Mouse (Mus musculus): ENCODE data around the gene Ankrd2.

Gene Ankrd2

DNA sequence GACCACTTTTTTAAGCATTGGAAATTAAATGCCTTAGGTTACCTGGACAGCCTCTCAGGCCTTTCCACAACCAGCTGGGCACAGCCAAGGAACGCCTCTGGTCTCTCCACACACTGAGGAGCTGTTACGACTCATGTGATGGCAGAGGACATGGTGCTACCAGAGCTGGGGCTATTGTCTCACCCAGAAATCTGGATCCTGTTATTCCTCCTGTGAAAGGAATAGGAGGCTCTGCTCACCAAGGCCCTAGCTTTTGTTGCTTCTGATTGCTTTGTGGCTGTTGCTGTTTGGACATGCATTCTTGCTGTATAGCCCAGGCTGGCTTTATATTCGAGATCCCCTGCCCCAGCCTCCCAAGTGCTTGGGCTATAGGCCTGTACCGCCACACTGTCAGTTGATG lies 19.5 kb upstream of the Ankrd2 start:
- DNase-seq, result no peak

DNA sequence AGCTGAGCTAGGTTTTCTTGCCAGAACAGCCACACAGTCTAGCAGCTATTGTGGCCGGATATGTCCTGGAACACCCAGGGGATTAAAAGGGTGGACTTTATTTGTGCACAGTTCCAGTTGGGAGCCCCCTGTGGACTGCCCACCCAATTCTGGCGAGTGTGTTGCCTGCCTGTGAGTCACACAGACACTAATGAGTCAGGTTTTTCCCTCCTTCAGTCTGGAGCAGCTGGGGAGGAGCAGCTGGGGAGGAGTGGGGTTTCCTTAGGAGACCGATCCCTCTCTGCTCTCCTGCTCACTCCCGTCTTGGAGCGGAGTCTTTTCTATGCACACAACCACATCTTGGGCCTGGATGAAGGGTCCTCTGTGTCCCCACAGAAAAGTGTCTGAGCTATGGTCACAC lies 19.0 kb upstream of the Ankrd2 start:
- no peak for DNase-seq

GRCm38 (mm10) chr19:42017399-42018247 lies 18.2 kb upstream of the Ankrd2 start:
- peak; percentile 41 for DNase-seq

- no peak for DNase-seq
These were observed 16.7 kb upstream of the Ankrd2 start for GRCm38 (mm10) chr19:42019011-42019522.

- no peak for DNase-seq
These were observed 13.9 kb upstream of the Ankrd2 start for GRCm38 (mm10) chr19:42021681-42022541.

DNA sequence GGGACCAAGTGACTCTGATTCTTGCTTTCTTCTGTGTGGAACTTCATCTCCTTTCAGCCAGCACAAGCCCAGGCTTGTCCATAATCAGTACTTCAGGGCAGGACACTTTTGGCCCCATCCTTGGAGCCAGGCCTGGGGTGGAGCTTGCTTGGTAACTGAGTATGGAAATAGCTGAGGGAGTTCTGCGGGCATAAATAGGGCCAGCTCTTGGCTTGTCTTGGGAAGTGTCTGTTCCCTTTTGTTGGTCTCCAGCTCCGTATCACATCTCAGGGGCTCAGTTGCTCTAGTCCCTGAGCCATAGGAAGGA lies 13.3 kb upstream of the Ankrd2 start:
- no peak for DNase-seq

DNA sequence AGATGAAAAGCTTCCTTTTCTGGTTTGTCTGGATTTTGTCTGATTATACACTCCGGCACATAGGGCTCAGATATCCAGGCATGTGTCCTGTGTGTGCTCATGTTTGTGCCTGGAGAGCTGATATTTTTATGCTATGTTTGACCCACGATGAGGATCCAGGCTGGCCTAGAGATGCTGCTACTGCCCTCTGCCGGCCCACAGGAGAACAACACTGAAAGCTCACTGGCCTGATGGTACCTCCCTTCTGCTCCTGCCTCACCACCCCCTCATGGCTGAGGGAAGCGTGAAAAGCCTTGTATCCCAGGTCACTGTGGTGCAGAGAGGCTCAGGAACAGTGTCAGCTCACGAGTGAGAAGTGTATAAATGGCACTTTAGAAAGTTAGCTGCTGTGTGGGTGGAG lies 9.6 kb upstream of the Ankrd2 start:
- DNase-seq, result peak; percentile 87

GRCm38 (mm10) chr19:42031112-42031511 lies 4.7 kb upstream of the Ankrd2 start:
- no peak for DNase-seq

DNA sequence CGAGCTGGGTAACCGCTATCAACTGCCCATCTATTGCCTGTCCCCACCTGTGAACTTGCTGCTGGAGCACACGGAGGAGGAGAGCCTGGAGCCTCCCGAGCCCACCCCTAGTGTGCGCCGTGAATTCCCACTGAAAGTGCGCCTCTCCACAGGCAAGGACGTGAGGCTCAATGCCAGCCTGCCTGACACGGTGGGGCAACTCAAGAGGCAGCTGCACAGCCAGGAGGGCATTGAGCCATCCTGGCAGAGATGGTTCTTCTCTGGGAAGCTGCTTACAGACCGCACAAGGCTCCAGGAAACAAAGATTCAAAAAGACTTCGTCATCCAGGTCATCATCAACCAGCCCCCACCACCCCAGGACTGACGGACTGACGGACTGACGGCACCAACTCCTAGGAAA lies 2.2 kb upstream of the Ankrd2 start:
- no peak for DNase-seq

- no peak for DNase-seq
These were observed 1.5 kb upstream of the Ankrd2 start for GRCm38 (mm10) chr19:42034146-42034775.

DNA sequence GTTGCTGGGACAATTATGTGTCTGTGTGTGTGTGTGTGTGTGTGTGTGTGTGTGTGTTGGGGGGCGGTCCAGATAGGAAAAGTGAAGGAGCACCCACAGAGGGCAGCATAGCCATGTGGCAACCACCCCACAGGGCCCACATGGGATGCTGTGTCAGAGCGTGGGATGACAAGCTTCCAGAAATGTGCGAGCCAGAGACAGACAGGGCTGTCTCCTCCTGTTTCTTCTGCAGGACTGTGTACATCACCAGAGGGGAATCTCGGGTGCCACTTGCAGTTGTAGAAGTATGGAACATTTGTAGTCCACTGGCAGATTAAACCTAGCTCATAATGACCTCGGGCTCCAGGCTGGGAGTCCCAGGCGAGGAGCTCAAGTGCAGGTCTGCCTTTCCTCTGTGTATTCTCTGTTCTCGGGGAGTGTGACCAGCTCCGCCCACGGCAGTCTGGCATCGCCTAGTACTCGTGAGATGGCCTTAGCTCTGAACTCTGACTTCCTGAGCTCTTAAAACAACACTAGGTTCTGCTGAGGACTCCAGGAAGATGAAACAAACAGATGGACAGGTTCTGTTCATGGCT lies 832 bp upstream of the Ankrd2 start:
- no peak for DNase-seq

- DNase-seq, result no peak
These were observed 557 bp downstream of the Ankrd2 start for GRCm38 (mm10) chr19:42036357-42036756.

- no peak for DNase-seq
These were observed 1.4 kb downstream of the Ankrd2 start for GRCm38 (mm10) chr19:42037167-42037702.

DNA sequence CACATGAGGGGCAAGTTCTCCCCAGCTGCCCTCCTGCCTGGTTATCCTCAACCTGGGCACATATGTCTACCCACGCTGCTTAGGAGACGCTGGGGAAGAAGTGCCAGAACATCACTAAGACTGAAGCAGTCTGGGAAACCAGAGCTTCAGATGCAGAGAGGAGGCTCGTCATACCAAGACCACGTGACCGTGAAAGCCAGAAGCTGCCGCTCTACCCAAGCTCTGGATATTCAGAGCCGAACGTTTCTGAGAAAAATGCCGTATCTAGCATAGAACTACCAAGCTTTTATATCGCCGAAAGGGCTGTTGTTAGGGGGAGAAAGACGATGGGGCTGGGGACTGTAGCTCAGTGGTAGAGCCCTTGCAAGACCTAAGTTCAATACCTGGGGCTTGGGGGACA lies 2.5 kb downstream of the Ankrd2 start:
- DNase-seq, result no peak

- DNase-seq, result no peak
These were observed 8.2 kb downstream of the Ankrd2 start for GRCm38 (mm10) chr19:42043988-42044387.

DNA sequence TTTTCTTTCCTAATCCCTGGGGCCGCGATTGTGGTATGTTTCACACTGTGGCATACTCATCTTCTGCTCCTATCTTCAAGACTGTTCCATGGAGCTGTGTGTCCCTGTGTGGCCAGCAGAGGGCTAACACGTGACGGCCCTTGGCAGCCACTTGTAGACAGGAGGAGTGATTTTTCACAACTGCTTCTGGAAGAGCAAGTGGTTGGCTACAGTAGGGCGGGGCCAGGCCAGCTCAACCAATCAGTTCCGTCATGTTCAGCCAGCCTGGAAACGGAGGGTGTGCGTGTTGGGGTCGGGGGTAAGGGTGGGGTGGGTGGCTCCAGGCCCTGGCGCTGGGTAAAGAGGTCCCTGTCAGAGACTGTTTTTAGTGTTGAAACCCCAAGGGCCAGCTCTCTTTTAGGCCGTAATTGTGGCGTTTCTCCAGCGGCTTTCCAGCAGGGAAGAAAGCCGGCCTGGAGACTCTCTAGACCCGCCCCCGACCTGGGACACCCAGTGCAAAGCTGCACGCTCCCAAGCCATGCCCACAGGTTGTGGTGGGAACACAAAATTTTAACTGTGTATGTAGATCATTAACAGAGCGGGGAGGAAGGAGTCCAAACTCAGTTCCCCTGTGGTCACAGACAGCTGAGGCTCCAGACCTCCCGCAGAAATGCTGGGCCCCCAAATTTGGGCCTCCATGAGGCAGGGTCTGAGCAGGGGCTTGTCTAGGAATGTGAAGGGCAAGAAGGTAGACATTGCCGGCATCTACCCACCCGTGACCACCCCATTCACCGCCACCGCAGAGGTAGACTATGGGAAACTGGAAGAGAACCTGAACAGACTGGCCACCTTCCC lies 9.7 kb downstream of the Ankrd2 start, which contains the start of gene Hoga1:
Gene Hoga1 (plus strand): TSS at position 342 of the 834 bp plus-strand sequence.
- DNase-seq, result peak; percentile 95

GRCm38 (mm10) chr19:42050251-42050650 lies 14.5 kb downstream of the Ankrd2 start:
- DNase-seq, result peak; percentile 65

GRCm38 (mm10) chr19:42051351-42051750 lies 15.6 kb downstream of the Ankrd2 start:
- no peak for DNase-seq

DNA sequence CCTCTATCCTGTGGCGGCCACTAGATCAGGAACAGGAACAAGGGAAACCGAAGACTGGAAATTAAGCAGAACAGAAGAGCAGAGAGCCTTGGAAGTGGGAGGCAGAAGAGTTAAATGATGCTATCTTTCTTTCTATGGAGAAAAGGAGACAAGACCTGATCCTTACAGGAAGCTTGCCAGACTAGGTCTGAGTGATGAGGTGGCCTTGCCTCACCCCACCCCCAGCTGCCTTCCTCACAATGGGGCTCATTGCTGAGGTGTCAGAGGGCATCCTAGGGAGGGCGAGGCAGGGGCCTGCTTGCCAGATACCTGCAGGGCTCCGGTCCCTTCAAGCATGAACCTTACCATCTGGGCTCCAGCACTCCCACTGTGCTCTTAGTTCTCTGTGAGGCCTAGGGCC lies 16.1 kb downstream of the Ankrd2 start, which contains the start of gene 4933411K16Rik:
Gene 4933411K16Rik (plus strand): TSS at position 301 of the 400 bp plus-strand sequence.
- DNase-seq, result no peak

- peak; percentile 93 for DNase-seq
These were observed 18.5 kb downstream of the Ankrd2 start for GRCm38 (mm10) chr19:42054255-42054654.

DNA sequence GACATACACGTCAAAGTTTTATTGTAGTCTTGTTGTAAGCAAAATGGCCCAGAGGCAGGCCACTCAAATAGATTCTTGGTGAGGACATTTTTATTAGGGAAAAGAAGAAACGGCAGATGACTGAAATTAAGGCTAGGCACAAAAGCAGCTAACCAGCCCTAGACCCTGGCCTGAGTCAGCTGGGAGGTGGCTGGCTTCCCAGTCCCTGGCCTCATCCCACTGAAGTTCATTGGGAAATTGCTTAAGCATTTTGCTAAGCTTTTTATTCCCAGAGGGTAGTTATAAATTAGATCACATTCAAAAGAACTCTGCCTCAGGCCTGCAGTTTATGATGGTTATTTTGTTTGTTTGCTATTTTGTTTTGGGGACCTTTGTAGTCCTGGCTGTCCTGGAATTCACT lies 20.1 kb downstream of the Ankrd2 start:
- no peak for DNase-seq

Measured in kidney, adult 9 months (tissue).